Mouse (Mus musculus) adrenal gland, adult (tissue): Measurements from ENCODE around the gene Ifitm5.

Source experiments
- DNase-seq, 2 experiments: peaks; one replicate each; pipeline ENCODE4 v3.0.0; 2022 to 2023; ENCODE audit warnings: low spot score in 1 of 2; ENCODE audit not compliant: inconsistent age in 2 of 2

Ifitm5 gene

GRCm38 (mm10) chr7:140942341-140942740, 7.8 kb downstream of the Ifitm5 start:
- peak in 1 of 2 experiments; percentile 46 for DNase-seq

GRCm38 (mm10) chr7:140941222-140942051, 8.7 kb downstream of the Ifitm5 start, which contains the start of gene Pgghg:
Pgghg (plus strand) TSS chr7:140941391.
- DNase-seq: peak; percentile 92 to 98

GRCm38 (mm10) chr7:140939669-140940171, 10.4 kb downstream of the Ifitm5 start:
- peak; percentile 31 to 57 for DNase-seq

GRCm38 (mm10) chr7:140938896-140939295, 11.2 kb downstream of the Ifitm5 start:
- no peak for DNase-seq

- DNase-seq: peak in 1 of 2 experiments; percentile 39
These were observed 11.7 kb downstream of the Ifitm5 start for GRCm38 (mm10) chr7:140938436-140938835.

GRCm38 (mm10) chr7:140927181-140927580, 22.9 kb downstream of the Ifitm5 start:
- no peak for DNase-seq

- DNase-seq: no peak
These were observed 26.9 kb downstream of the Ifitm5 start for GRCm38 (mm10) chr7:140923070-140923775.

GRCm38 (mm10) chr7:140922398-140923069, 27.6 kb downstream of the Ifitm5 start:
- DNase-seq: peak; percentile 44 to 84

GRCm38 (mm10) chr7:140921225-140921975, 28.7 kb downstream of the Ifitm5 start:
- DNase-seq: no peak

GRCm38 (mm10) chr7:140920418-140921029, 29.6 kb downstream of the Ifitm5 start, which contains the start of gene Nlrp6:
Nlrp6 (plus strand) TSS chr7:140920902.
- no peak for DNase-seq

GRCm38 (mm10) chr7:140919911-140920310, 30.2 kb downstream of the Ifitm5 start:
- DNase-seq: no peak

- DNase-seq: no peak
These were observed 35.9 kb downstream of the Ifitm5 start for GRCm38 (mm10) chr7:140914031-140914690.

- DNase-seq: no peak
These were observed 37.1 kb downstream of the Ifitm5 start for GRCm38 (mm10) chr7:140912846-140913482.

GRCm38 (mm10) chr7:140912293-140912692, 37.8 kb downstream of the Ifitm5 start:
- no peak for DNase-seq

- peak; percentile 90 to 96 for DNase-seq
These were observed 41.4 kb downstream of the Ifitm5 start for GRCm38 (mm10) chr7:140908634-140909107.

- peak in 1 of 2 experiments; percentile 69 for DNase-seq
These were observed 41.9 kb downstream of the Ifitm5 start for GRCm38 (mm10) chr7:140908181-140908580.

GRCm38 (mm10) chr7:140907697-140908096, 42.4 kb downstream of the Ifitm5 start:
- DNase-seq: peak; percentile 34 to 68

- peak; percentile 82 to 88 for DNase-seq
These were observed 43.0 kb downstream of the Ifitm5 start for GRCm38 (mm10) chr7:140907131-140907530.

GRCm38 (mm10) chr7:140905642-140906081, 44.4 kb downstream of the Ifitm5 start:
- DNase-seq: peak in 1 of 2 experiments; percentile 63
